Mouse (Mus musculus) CD8-positive naive resting alpha-beta T cell, adult 2 months (primary cell): ENCODE data around the gene Itpkb.

ENCODE experiments used
- DNase-seq, 2 experiments: peaks; one replicate each; pipeline ENCODE4 v3.0.0; 2022; ENCODE audit warnings: low read depth in 2 of 2, low spot score in 2 of 2

Itpkb gene

DNA sequence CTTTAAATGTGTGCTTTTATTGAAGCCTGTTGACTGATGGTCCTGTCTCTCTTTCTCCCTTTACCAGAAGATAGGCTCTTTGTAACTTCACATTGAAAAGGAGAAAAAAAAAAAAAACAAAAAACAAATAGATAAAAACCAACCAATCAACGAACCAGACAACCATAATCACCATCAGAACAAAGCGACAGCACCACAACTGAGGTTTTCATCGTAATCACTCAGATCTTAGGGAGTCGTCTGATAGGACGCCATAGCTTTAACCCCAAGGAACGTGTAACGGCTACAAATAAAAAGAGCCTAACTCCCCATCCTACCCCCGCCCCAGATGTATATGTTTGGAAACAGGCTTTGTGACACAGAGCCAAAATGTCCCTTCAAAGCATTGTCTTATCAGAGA, 8.1 kb downstream of the Itpkb start:
- no peak for DNase-seq

DNA sequence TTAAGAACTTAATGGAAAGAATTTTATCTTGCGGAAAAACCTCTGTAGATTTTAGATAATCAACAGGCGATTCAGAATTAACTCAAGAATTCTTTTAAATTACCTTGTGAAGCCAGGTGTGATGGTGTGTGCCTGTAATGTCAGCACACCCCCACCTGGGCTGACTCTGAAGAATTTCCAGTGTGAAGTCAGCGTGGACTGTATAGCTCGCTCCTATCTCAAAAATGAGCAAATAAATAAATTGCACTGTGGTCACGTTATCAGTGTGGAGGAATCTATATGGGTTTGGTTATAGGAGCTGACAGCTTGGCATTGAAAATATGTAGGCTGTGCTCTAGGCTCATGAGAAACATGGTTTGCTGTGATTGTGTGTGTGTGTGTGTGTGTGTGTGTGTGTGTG, 8.9 kb downstream of the Itpkb start:
- no peak for DNase-seq

- DNase-seq = no peak
Measured at GRCm38 (mm10) chr1:180342944-180343343, 12.7 kb downstream of the Itpkb start.

- no peak for DNase-seq
Measured at GRCm38 (mm10) chr1:180343434-180344210, 13.3 kb downstream of the Itpkb start.

GRCm38 (mm10) chr1:180345098-180345497, 14.8 kb downstream of the Itpkb start:
- DNase-seq = no peak

GRCm38 (mm10) chr1:180347059-180347458, 16.8 kb downstream of the Itpkb start:
- DNase-seq = no peak

DNA sequence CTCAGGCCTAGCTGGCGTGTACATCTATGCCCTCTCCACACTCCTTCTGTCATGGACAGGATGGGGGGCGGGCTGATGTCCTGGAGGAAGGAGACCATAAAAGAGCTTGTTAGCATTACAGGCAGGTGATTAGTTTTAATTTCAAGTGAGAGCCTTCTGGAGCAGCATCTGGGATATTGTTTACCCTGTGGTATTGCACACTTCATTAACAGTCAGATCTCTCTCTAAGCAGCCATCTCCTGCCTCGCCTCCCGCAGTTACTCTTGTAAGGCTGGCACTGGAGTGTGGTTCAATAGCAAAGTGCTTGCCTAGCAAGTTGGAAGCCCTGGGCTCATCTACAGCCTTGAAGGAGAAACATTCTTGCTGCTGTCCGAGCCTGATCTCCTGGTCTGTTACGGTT, 17.6 kb downstream of the Itpkb start:
- no peak for DNase-seq

DNA sequence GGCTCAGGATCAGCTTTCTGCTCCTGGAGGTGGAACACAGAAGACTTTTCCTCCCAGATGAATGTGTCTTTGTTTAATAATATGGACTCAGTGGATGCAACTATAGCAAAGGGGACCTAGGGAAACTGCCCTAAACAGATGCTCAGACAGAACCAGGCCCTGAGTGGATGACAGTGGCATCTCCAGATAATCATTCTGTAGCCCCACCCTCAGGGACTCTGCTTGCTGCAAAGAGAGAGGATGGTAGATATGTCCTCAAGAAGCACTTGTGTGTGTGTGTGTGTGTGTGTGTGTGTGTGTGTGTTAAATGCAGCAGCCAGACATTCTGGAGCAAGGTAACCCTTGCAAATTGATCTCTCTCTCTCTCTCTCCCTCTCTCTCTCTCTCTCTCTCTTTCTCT, 18.8 kb downstream of the Itpkb start:
- no peak for DNase-seq

DNA sequence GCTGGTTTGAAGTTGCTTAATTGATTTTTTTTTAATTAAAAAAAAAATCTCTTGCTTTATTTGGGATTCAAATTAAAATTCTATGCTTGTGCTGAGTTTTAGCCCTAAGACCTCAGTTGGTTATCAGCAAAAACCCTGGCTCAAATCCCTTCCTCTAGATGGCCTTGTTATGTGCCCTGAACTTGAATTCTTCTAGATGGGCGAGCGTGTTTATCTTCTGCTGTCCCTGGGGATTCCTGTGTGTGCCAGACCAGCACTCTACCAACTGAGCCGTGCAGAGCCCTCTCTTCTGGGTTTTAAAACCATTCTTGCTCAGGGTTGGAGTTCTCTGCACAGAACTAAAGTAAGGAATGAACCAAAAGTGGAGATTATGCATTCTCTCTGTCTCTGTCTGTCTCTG, 22.0 kb downstream of the Itpkb start:
- DNase-seq = no peak

GRCm38 (mm10) chr1:180354129-180354528, 23.8 kb downstream of the Itpkb start:
- no peak for DNase-seq

DNA sequence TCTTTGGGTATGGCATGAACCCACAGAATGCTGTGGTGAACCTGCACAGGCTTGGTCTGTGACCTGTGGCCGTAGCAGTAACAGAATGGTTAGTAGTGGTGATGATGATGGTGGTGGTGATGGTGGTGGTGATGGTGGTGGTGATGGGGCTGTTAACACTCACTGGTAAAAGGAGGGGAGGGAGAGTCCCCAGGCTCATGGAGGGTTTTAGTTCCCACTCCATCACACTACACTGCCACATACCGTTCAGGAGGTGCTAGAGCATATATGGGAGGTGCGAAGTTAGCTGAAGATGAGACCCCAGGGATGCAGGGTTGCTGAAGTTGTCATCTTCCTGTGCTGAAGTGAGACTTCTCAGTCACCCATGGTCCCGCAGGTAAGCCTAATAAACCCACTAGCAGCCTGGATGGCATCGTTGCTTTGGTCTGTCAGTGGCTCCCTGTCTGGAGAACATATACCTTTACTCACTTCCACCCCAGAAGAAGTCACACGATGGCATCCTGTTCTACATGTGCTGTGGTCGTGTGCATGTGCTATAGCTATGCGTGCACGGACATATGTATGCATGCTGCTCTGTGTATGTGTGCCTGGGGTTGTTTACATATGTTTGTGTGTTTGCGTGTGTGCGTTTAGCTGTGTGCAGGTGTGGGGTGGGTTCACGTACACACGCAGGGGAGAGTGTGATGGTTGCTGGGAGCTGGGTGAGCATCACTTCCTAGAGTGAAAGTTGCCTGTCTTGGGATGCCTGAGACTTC, 24.9 kb downstream of the Itpkb start:
- DNase-seq = no peak

- DNase-seq = peak; percentile 60 to 69
Measured at GRCm38 (mm10) chr1:180356176-180356575, 25.9 kb downstream of the Itpkb start.

DNA sequence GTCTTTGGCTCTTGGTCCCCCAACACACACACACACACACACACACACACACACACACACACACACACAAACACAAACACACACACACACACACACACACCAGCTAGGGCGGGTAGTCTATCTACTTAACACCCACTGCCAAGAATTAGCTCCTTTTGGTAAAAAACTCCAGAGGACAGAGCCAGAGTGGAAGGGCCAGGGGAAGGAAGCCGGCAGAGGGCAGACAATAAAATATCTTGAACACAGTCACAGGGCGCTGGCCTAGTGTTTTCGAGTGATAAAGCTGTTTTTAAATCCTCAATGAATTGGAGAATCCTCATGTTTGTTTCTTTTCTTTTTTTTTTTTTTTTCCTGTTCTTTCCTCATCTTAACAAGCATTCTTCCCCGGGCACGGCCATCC, 26.6 kb downstream of the Itpkb start:
- DNase-seq = no peak

GRCm38 (mm10) chr1:180357893-180358331, 27.6 kb downstream of the Itpkb start:
- DNase-seq = no peak

DNA sequence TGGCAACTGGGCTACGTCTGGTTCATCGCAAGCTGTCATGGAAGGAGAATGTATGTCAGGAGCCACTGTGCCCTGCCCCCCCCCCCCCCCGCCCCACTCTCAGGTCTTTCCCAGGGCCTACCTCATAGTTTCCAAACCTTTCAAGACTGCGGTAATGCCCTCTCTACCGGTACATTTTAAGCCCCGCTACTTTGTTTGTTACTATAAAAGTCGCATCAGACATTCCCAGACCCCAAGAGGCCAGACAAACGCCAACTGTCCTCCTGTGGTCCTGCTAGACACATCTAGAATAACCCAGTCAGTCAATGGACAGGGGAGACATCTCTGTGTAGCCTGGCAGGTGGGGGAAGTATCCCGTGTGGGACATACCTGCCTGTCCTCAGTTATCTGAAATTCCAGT, 28.2 kb downstream of the Itpkb start:
- DNase-seq = no peak

- DNase-seq = peak; percentile 63 to 65
Measured at GRCm38 (mm10) chr1:180359311-180359710, 29.0 kb downstream of the Itpkb start.

GRCm38 (mm10) chr1:180362176-180362575, 31.9 kb downstream of the Itpkb start:
- DNase-seq = no peak

DNA sequence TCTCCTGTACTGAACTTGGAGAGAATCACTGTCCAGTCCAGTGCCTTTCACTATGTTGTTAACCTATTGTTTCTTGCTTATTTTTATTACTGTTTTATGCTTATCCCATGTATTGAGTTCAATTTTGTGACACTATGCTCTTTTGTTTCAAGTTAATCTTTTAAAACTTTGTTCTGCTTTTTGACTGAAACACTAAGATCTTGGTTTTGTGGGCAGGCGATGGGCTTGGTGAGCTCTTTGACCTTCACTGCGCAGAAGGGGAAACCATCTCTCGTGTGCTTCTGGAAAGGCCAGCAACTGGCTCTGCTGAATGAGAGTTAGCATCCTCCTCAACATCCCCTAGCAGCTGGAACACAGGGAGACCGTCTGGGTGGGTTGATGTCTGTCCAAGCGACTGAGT, 32.6 kb downstream of the Itpkb start:
- DNase-seq = no peak

- DNase-seq = no peak
Measured at GRCm38 (mm10) chr1:180363317-180363716, 33.0 kb downstream of the Itpkb start.

- DNase-seq = peak; percentile 57 to 61
Measured at GRCm38 (mm10) chr1:180364005-180364404, 33.7 kb downstream of the Itpkb start.

DNA sequence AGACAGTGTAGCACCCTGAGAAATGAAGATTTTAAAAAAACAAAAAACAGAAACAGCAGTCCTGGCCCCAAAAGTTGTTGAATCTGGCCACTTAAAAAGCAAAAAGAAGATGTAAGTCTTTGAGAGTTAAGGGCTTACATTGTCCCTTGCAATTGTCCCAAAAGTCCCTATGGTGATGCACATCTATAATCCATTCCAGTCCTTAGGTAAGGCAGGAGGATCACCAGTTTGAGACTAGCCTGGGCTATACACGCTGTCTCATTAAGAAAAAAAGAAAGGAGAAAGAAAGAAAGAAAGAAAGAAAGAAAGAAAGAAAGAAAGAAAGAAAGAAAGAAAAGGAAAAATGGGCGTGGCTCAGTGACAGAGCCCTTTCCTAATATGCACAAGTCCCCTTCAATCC, 34.4 kb downstream of the Itpkb start:
- no peak for DNase-seq

DNA sequence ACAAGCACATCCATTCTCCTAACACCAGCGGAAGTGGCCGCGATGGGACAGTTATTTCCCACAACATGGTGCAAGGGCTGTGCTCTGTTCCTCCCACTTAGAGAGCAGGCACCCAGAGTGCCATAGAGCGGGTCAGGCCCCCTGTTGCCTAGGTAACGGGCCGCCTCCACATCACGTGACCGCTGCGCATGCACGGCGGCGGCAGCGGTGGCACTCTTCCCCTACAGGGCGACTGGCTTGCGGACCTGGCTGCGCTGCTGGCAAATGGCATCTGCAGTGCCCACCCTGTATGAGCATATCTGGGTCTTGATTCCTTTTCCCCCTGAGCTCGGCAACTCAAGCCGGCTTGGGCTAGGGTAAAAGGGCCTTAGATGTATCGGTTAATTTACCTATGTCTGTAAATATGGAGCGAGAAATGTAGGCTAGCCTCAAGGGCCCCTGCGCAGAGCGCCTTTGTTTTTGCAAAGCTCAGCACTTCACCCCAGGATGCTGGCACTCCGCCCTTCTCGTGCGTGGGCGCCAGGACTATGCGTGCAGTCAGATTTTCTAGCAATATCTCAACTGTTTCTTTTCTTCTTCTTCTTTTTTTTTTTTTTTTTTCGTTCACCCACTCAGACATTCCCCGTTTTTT, 35.0 kb downstream of the Itpkb start:
- peak; percentile 87 to 91 for DNase-seq
